Mouse (Mus musculus) spleen, postnatal 14 days (tissue): ENCODE results near the gene Pgp.

ENCODE experiments used
- DNase-seq, 2 experiments: peaks; one replicate each; pipeline ENCODE4 v3.0.0; 2021 to 2022; ENCODE audit warnings: low spot score in 2 of 2

The Pgp gene

GRCm38 (mm10) chr17:24461580-24461979 lies 8.6 kb upstream of the Pgp start:
- no peak for DNase-seq

- no peak for DNase-seq
Measured at GRCm38 (mm10) chr17:24462932-24463331, 7.3 kb upstream of the Pgp start.

GRCm38 (mm10) chr17:24463374-24464133 lies 6.6 kb upstream of the Pgp start:
- no peak for DNase-seq

GRCm38 (mm10) chr17:24468636-24469246 lies 1.5 kb upstream of the Pgp start:
- no peak for DNase-seq

- no peak for DNase-seq
Measured at GRCm38 (mm10) chr17:24469336-24469909, 769 bp upstream of the Pgp start.

- DNase-seq = peak; percentile 25 to 36
Measured at GRCm38 (mm10) chr17:24470701-24471527, 722 bp downstream of the Pgp start.

- DNase-seq = no peak
Measured at GRCm38 (mm10) chr17:24472512-24472911, 2.3 kb downstream of the Pgp start.

- no peak for DNase-seq
Measured at GRCm38 (mm10) chr17:24473612-24474275, 3.6 kb downstream of the Pgp start, which contains the start of gene Bricd5. Bricd5 (plus strand) TSS chr17:24473884.

- DNase-seq = no peak
Measured at GRCm38 (mm10) chr17:24474557-24474956, 4.4 kb downstream of the Pgp start.

GRCm38 (mm10) chr17:24475586-24475985 lies 5.4 kb downstream of the Pgp start:
- no peak for DNase-seq

GRCm38 (mm10) chr17:24476022-24476776 lies 6.0 kb downstream of the Pgp start:
- no peak for DNase-seq

- DNase-seq = no peak
Measured at GRCm38 (mm10) chr17:24477053-24477984, 7.1 kb downstream of the Pgp start.

GRCm38 (mm10) chr17:24477985-24478600 lies 7.9 kb downstream of the Pgp start:
- DNase-seq = no peak

- DNase-seq = peak; percentile 96 to 98
Measured at GRCm38 (mm10) chr17:24478663-24479380, 8.6 kb downstream of the Pgp start, which contains the start of gene Mlst8. Mlst8 (minus strand) TSS chr17:24479078.

GRCm38 (mm10) chr17:24479431-24479830 lies 9.2 kb downstream of the Pgp start:
- no peak for DNase-seq

GRCm38 (mm10) chr17:24480201-24480826 lies 10.1 kb downstream of the Pgp start:
- DNase-seq = no peak

GRCm38 (mm10) chr17:24481027-24481815 lies 11.0 kb downstream of the Pgp start:
- no peak for DNase-seq
